Mouse (Mus musculus) gastrocnemius, postnatal 4 days (tissue): ENCODE results near the gene Prodh2. TPM values are rescaled to one million over a fixed set of nuclear protein-coding genes. Genes with fewer than 3 reads are reported as not detected.
"Not testable (repeated sequence)": the region's sequence is repeated elsewhere in the genome, so short reads cannot be mapped to it uniquely, and the experiment has no call there.

Experiments
- DNase-seq, 2 experiments: peaks; one replicate each; pipeline ENCODE4 v3.0.0; 2021 to 2022; ENCODE audit warnings: low spot score in 2 of 2, mixed read lengths in 2 of 2
- total RNA-seq, 2 experiments: library from RNA; stranded (reverse); gene quantifications; 2 replicates each; pipeline ENCODE4 v1.2.3; 2021

Prodh2 gene
- total RNA-seq, 2 experiments from 2014 or later, result 0.44 TPM; not detected in 1

GRCm38 (mm10) chr7:30484250-30484649 is 9.2 kb upstream of the Prodh2 start:
- DNase-seq, result no peak

GRCm38 (mm10) chr7:30490251-30490956 is 3.0 kb upstream of the Prodh2 start:
- peak in 1 of 2 experiments; percentile 33 for DNase-seq

- no peak for DNase-seq
Measured at GRCm38 (mm10) chr7:30490957-30491307, 2.5 kb upstream of the Prodh2 start.

GRCm38 (mm10) chr7:30492765-30493164 is 657 bp upstream of the Prodh2 start:
- DNase-seq, result peak; percentile 61 to 76

- DNase-seq, result not testable (repeated sequence)
Measured at GRCm38 (mm10) chr7:30495506-30496042, 2.2 kb downstream of the Prodh2 start.

- DNase-seq, result not testable (repeated sequence)
Measured at GRCm38 (mm10) chr7:30501159-30501558, 7.7 kb downstream of the Prodh2 start.

- DNase-seq, result no peak
Measured at GRCm38 (mm10) chr7:30508061-30508460, 14.6 kb downstream of the Prodh2 start.

GRCm38 (mm10) chr7:30515003-30515760 is 21.8 kb downstream of the Prodh2 start:
- DNase-seq, result no peak

- DNase-seq, result no peak
Measured at GRCm38 (mm10) chr7:30518325-30518724, 24.9 kb downstream of the Prodh2 start.

GRCm38 (mm10) chr7:30520396-30520795 is 27.0 kb downstream of the Prodh2 start:
- DNase-seq, result no peak

GRCm38 (mm10) chr7:30520856-30521255 is 27.4 kb downstream of the Prodh2 start:
- DNase-seq, result no peak

GRCm38 (mm10) chr7:30522871-30523270 is 29.4 kb downstream of the Prodh2 start:
- DNase-seq, result no peak

GRCm38 (mm10) chr7:30524487-30524886 is 31.1 kb downstream of the Prodh2 start:
- no peak for DNase-seq

- no peak for DNase-seq
Measured at GRCm38 (mm10) chr7:30525954-30526353, 32.5 kb downstream of the Prodh2 start.

- no peak for DNase-seq
Measured at GRCm38 (mm10) chr7:30526399-30526798, 33.0 kb downstream of the Prodh2 start.

- DNase-seq, result no peak
Measured at GRCm38 (mm10) chr7:30526981-30527380, 33.6 kb downstream of the Prodh2 start.

- no peak for DNase-seq
Measured at GRCm38 (mm10) chr7:30531291-30531815, 37.9 kb downstream of the Prodh2 start.

- DNase-seq, result peak in 1 of 2 experiments; percentile 47
Measured at GRCm38 (mm10) chr7:30532931-30533330, 39.5 kb downstream of the Prodh2 start.

- DNase-seq, result no peak
Measured at GRCm38 (mm10) chr7:30533941-30534632, 40.7 kb downstream of the Prodh2 start.

- peak; percentile 92 to 96 for DNase-seq
Measured at GRCm38 (mm10) chr7:30534633-30535577, 41.5 kb downstream of the Prodh2 start, which contains the start of gene Arhgap33. Gene Arhgap33 (minus strand): TSS chr7:30535060.
